Mouse (Mus musculus) stomach, postnatal 0 days (tissue): ENCODE results near the gene Psmg3.

Source experiments
- CTCF ChIP-seq: IDR thresholded peaks from 2 replicates; pipeline ENCODE4 v1.5.1; 2016; ENCODE audit warnings: antibody characterized with exemption, low read depth, mild to moderate bottlenecking, moderate library complexity
- EP300 ChIP-seq: optimal IDR thresholded peaks from 2 replicates; pipeline ENCODE3; 2016; ENCODE audit warnings: antibody characterized with exemption

DNA sequence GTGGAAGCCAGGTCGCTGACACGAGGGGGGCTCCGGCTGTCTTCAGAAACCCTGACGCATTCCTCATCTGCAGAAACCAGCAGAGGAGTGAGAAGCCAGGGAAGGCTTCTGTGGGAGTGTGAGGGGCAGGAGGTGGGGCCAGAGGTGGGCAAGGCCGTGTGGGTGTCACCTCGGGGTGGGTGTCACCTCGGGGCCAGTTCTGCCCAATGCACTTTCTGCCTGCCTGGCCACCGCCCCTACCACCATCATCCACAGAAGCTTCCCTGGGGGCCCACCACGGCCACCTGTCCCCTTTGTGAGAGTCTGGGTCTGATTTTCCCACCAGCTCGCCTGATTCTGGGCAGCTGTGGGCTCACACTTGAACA, 13.6 kb downstream of the Psmg3 start:
- TF ChIP-seq CTCF: no peak
- no peak for TF ChIP-seq EP300
